In genomic region chr13:98578426-98579066, GRCm38 (mm10) we compare ENCODE assay signal across 20 mouse cellular contexts. TPM values are rescaled to one million over a fixed set of nuclear protein-coding genes. Genes with fewer than 3 reads are reported as not detected.
DNase-seq lines count a peak whose midpoint lies in the region; ATAC-seq and TF ChIP-seq lines count a peak whose summit lies in the region.
"Had no signal": no experiment of that assay in that cellular context is flagged by ENCODE, and none has a peak within 500 bp of the region (broad histone marks: within the 10 kb centered on the region; RNA-seq: fewer than 3 reads in every experiment).

No protein-coding gene starts in this region.

- 27% methylated on average over 11 of the region's 11 CpGs for WGBS in lung, embryonic 14.5 days
- 64% methylated on average over 11 of the region's 11 CpGs for WGBS in liver, embryonic 12.5 days (ENCODE audit: insufficient replicate concordance)
- 30% methylated on average over 11 of the region's 11 CpGs for WGBS in stomach, embryonic 16.5 days

- H3K36me3 ChIP-seq in lung, embryonic 14.5 days (ENCODE audit: insufficient read depth): no peaks in the 10 kb centered on the region
- no peaks in the 10 kb centered on the region for H3K36me3 ChIP-seq in liver, embryonic 12.5 days
- no peaks in the 10 kb centered on the region for H3K36me3 ChIP-seq in stomach, embryonic 16.5 days (ENCODE audit: control insufficient read depth, insufficient read depth, low read length)
- H3K36me3 ChIP-seq: hindbrain, embryonic 13.5 days; limb, embryonic 10.5 days had no signal

- H3K9ac ChIP-seq in lung, embryonic 14.5 days: no peak overlapping the region
- no peak overlapping the region for H3K9ac ChIP-seq in liver, embryonic 12.5 days
- H3K9ac ChIP-seq in stomach, embryonic 16.5 days (ENCODE audit: low read length): no peak overlapping the region
- H3K9ac ChIP-seq: hindbrain, embryonic 13.5 days had no signal

- peak; percentile 71 for ATAC-seq in lung, embryonic 14.5 days (ENCODE audit: insufficient read depth)
- peak; percentile 63 for ATAC-seq in liver, embryonic 12.5 days
- ATAC-seq in stomach, embryonic 16.5 days (ENCODE audit: insufficient read depth, low FRiP score): peak; percentile 90
- no peak for ATAC-seq in erythroid progenitor cell, adult 5-6 weeks (replicated peaks; ENCODE audit: low FRiP score, poor library complexity, severe bottlenecking)

- peak; percentile 7 for DNase-seq in adrenal gland, adult 2 months
- DNase-seq in adrenal gland, adult 18-20 months (ENCODE audit: low spot score in 2 of 2): no peak
- peak; percentile 51 for DNase-seq in lung, embryonic 14.5 days
- no peak for DNase-seq in lung, postnatal 4 days
- DNase-seq in gastrocnemius, postnatal 25 days: no peak
- DNase-seq: cerebellum, adult 2 months; heart, adult 18-20 months; kidney, postnatal 14 days; thymus, adult 18-20 months had no signal

- H3K4me2 ChIP-seq in lung, embryonic 14.5 days: no peak overlapping the region
- no peak overlapping the region for H3K4me2 ChIP-seq in liver, embryonic 12.5 days
- H3K4me2 ChIP-seq in stomach, embryonic 16.5 days (ENCODE audit: low read depth, low read length): no peak overlapping the region
- H3K4me2 ChIP-seq: hindbrain, embryonic 13.5 days had no signal

- peaks cover 8% of the 10 kb centered on the region for H3K27me3 ChIP-seq in lung, embryonic 14.5 days (ENCODE audit: insufficient read depth, low read length)
- peaks cover 35% of the 10 kb centered on the region for H3K27me3 ChIP-seq in liver, embryonic 12.5 days (replicated peaks)
- H3K27me3 ChIP-seq in stomach, embryonic 16.5 days (ENCODE audit: control insufficient read depth, insufficient read depth, low read length): peaks cover 7% of the 10 kb centered on the region
- H3K27me3 ChIP-seq: CH12.LX had no signal

- H3K9me3 ChIP-seq in lung, embryonic 14.5 days (ENCODE audit: low read depth, low read length): no peaks in the 10 kb centered on the region
- no peaks in the 10 kb centered on the region for H3K9me3 ChIP-seq in liver, embryonic 12.5 days (replicated peaks)
- no peaks in the 10 kb centered on the region for H3K9me3 ChIP-seq in stomach, embryonic 16.5 days (replicated peaks; ENCODE audit: control insufficient read depth, low read length)
- H3K9me3 ChIP-seq: hindbrain, embryonic 13.5 days; limb, embryonic 10.5 days had no signal

- TF ChIP-seq CTCF in lung, embryonic 14.5 days (IDR thresholded peaks at IDR 0.05; ENCODE audit: low read depth): no peak

- H3K4me3 ChIP-seq in lung, embryonic 14.5 days (ENCODE audit: low read depth, low read length): no peak overlapping the region
- no peak overlapping the region for H3K4me3 ChIP-seq in liver, embryonic 12.5 days
- H3K4me3 ChIP-seq in stomach, embryonic 16.5 days (replicated peaks; ENCODE audit: low read length): no peak overlapping the region
- H3K4me3 ChIP-seq: hindbrain, embryonic 13.5 days; limb, embryonic 10.5 days; megakaryocyte, embryonic 14.5 days had no signal

- no peak overlapping the region for H3K27ac ChIP-seq in lung, embryonic 14.5 days (ENCODE audit: low read depth)
- H3K27ac ChIP-seq in liver, embryonic 12.5 days: no peak overlapping the region
- H3K27ac ChIP-seq in stomach, embryonic 16.5 days (ENCODE audit: low read length): peak overlapping the region; percentile 60
- H3K27ac ChIP-seq: hindbrain, embryonic 13.5 days; limb, embryonic 10.5 days had no signal

- H3K4me1 ChIP-seq in lung, embryonic 14.5 days (ENCODE audit: insufficient read depth): no peaks in the 10 kb centered on the region
- no peaks in the 10 kb centered on the region for H3K4me1 ChIP-seq in liver, embryonic 12.5 days
- peaks cover 9% of the 10 kb centered on the region for H3K4me1 ChIP-seq in stomach, embryonic 16.5 days (ENCODE audit: control insufficient read depth, insufficient read depth, low read length)
- H3K4me1 ChIP-seq: megakaryocyte, embryonic 14.5 days had no signal

RNA-seq across cellular contexts. Expression of gene Tmem174, which starts 58.7 kb away (rescaled TPM):
- total RNA-seq in adrenal gland, adult 2 months (2021): not detected
- polyA plus RNA-seq in adrenal gland, adult 2 months (2012; rRNA removed): not detected in 2 replicates
- total RNA-seq in adrenal gland, adult 18-20 months (2021): under 1 TPM in 1 of 2 experiments, not detected in 1; 0.23 TPM
- polyA plus RNA-seq in lung, embryonic 14.5 days (2014; fragmentation: Nextera tagmentation; extraction: Ambion mirVana): 0.08 TPM in 1 of 2 replicates, not detected in the other
- polyA plus RNA-seq in liver, embryonic 12.5 days (2016; fragmentation: Nextera tagmentation; extraction: Ambion mirVana): not detected in 2 replicates
- not detected in 2 replicates for polyA plus RNA-seq in stomach, embryonic 16.5 days (2015; fragmentation: Nextera tagmentation; extraction: Ambion mirVana)
- total RNA-seq in gastrocnemius, postnatal 25 days (2021): not detected
- not detected in 2 replicates for total RNA-seq in erythroid progenitor cell, adult 5-6 weeks (2015; ENCODE audit: low replicate concordance)
- total RNA-seq in erythroid progenitor cell, adult 5-6 weeks (2017; ENCODE audit: low replicate concordance): not detected in 2 replicates
- total RNA-seq: CH12.LX; heart, adult 18-20 months; layer of hippocampus, postnatal 14 days; monocyte, adult 5-6 weeks had no signal
- polyA plus RNA-seq: heart, postnatal 0 days; hindbrain, embryonic 13.5 days; limb, embryonic 10.5 days; neural tube, embryonic 14.5 days had no signal

Comparison
In these comparisons a context has a peak if more than half of its experiments do, and no peak if none do; other contexts are left out.
1. DNase-seq: peak in adrenal gland, adult 2 months (single experiment) and lung, embryonic 14.5 days (single experiment); none in adrenal gland, adult 18-20 months (0 of 2), lung, postnatal 4 days (0 of 2) and gastrocnemius, postnatal 25 days (single experiment).